Mouse (Mus musculus): Measurements from ENCODE around the gene Slc44a5. TPM values are rescaled to one million over a fixed set of nuclear protein-coding genes. Genes with fewer than 3 reads are reported as not detected.
"Not testable (repeated sequence)": the region's sequence is repeated elsewhere in the genome, so short reads cannot be mapped to it uniquely, and the experiment has no call there.

Gene Slc44a5
- polyA plus RNA-seq, 1 experiment from 2014 or later = 1.4 TPM

DNA sequence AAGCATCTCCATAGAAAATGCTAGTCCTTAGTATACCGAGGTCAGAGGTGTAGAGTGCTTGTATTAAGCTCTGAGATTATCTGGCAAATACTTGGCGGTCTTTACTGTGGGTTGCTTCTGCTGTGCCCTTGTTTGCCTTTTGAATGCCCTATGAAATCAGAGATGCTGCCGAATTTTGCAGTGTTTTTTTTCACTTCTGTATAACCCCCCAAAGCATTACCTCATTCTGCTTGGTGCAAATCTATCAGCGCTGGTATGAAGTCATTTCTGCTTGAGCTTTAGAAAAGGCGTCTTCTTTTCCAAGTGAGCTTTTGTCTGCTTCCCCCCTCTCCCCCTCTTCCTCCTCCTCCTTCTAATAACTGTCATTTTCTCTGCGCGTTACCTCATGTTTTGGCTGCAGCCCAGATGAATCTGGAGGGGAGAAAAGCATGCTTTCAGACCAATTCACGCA lies 248.9 kb downstream of the Slc44a5 start:
- no peak for ATAC-seq (ENCODE audit: insufficient number of reproducible peaks, insufficient read depth, low FRiP score, low read depth)
- 0 out of 4 replicates have a peak, but pooled peaks cover 0 to 2% of the 10 kb centered on the region in 2 experiments for H3K4me1 ChIP-seq (ENCODE audit: control insufficient read depth in 2 of 2, insufficient read depth in 2 of 2, low read length in 2 of 2)
- H3K4me3 ChIP-seq (ENCODE audit: control insufficient read depth in 1 of 2, insufficient read depth in 1 of 2, low read depth in 1 of 2, low read length in 2 of 2) = no peak overlapping the region
- H3K9me3 ChIP-seq (ENCODE audit: control insufficient read depth, low read length) = no peaks in the 10 kb centered on the region
- WGBS = 44% methylated on average over 8 of the region's 8 CpGs
- H3K9ac ChIP-seq (ENCODE audit: low read length) = no peak overlapping the region
- H3K27me3 ChIP-seq (ENCODE audit: control insufficient read depth, insufficient read depth, low read length) = no peaks in the 10 kb centered on the region
- H3K4me2 ChIP-seq (ENCODE audit: low read length) = no peak overlapping the region
- H3K27ac ChIP-seq (replicated peaks in 1 of 2; ENCODE audit: control insufficient read depth in 1 of 2, insufficient read depth in 1 of 2, low read depth in 2 of 2, low read length in 2 of 2) = no peak overlapping the region; a peak in 1 of 4 replicates
- no peaks in the 10 kb centered on the region for H3K36me3 ChIP-seq (ENCODE audit: control insufficient read depth, insufficient read depth, low read length)

DNA sequence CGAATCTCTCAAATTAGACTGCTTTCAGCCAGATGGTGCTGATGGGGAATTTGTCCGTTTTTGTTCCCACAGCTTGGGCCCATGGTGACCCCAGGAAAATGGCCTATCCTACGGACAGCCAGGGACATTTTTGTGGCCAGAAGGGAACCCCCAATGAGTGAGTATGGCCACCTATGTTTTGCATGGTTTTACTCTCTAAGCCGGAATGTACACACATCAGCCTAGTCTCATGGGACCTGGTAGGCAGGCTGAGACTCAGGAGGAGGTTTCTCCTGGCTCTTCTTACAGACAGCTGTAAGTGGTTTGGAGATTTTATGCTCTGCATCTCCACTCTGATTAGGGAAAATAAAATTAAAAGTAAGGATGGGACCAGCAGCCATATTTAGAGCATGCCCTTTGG lies 249.5 kb downstream of the Slc44a5 start:
- no peak for ATAC-seq (ENCODE audit: insufficient number of reproducible peaks, insufficient read depth, low FRiP score, low read depth)
- H3K4me1 ChIP-seq (ENCODE audit: control insufficient read depth in 2 of 2, insufficient read depth in 2 of 2, low read length in 2 of 2) = 0 out of 4 replicates have a peak, but pooled peaks cover 0 to 2% of the 10 kb centered on the region in 2 experiments

DNA sequence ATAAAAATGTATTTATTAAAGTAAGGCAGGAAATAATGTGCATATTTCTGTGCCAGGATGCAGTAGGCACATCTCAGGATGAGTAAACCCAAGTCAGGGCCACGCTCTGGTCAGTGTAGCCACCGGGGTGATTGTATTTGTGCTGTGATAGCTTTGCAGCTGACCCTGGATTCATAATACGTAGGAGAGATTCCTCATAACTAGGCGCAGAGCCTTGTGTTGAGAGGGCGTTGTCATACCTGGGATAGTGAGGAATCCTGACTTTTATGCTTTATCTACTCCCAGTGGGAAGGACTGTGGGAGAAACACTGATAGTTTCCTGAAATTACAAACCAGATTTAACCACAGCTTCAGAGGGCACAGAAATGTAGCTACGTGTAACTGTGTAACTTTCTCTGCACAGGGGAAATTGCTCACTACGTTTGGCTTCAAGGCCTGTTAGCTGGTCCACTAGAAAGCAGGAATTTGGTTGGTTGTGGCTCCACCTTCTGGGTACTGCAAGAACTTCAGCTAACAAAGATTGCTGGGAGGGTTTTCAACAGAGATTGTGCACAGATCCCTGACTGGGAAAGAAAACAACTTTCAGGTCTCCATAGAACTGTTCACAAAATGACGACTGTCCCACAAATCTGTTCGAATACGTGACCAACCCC lies 253.0 kb downstream of the Slc44a5 start:
- no peak for ATAC-seq (ENCODE audit: insufficient number of reproducible peaks, insufficient read depth, low FRiP score, low read depth)
- Histone ChIP-seq H3K9me3 (ENCODE audit: control insufficient read depth, low read length) (no peaks in the 10 kb centered on the region), H3K36me3 (ENCODE audit: control insufficient read depth, insufficient read depth, low read length) (no peaks in the 10 kb centered on the region), H3K4me2 (ENCODE audit: low read length) (no peak overlapping the region), H3K9ac (ENCODE audit: low read length) (no peak overlapping the region), H3K4me1 (ENCODE audit: control insufficient read depth in 2 of 2, insufficient read depth in 2 of 2, low read length in 2 of 2) (0 out of 4 replicates have a peak, but pooled peaks cover 0 to 2% of the 10 kb centered on the region in 2 experiments), H3K4me3 (ENCODE audit: control insufficient read depth in 1 of 2, insufficient read depth in 1 of 2, low read depth in 1 of 2, low read length in 2 of 2) (no peak overlapping the region), H3K27me3 (ENCODE audit: control insufficient read depth, insufficient read depth, low read length) (no peaks in the 10 kb centered on the region), H3K27ac (replicated peaks in 1 of 2; ENCODE audit: control insufficient read depth in 1 of 2, insufficient read depth in 1 of 2, low read depth in 2 of 2, low read length in 2 of 2) (no peak overlapping the region)
- 45% methylated on average over 10 of the region's 10 CpGs for WGBS

More for the DNA sequence above, 249.5 kb downstream of the Slc44a5 start:
- Histone ChIP-seq H3K27me3 (ENCODE audit: control insufficient read depth, insufficient read depth, low read length) (no peaks in the 10 kb centered on the region), H3K9me3 (ENCODE audit: control insufficient read depth, low read length) (no peaks in the 10 kb centered on the region), H3K4me3 (ENCODE audit: control insufficient read depth in 1 of 2, insufficient read depth in 1 of 2, low read depth in 1 of 2, low read length in 2 of 2) (no peak overlapping the region), H3K27ac (replicated peaks in 1 of 2; ENCODE audit: control insufficient read depth in 1 of 2, insufficient read depth in 1 of 2, low read depth in 2 of 2, low read length in 2 of 2) (0 out of 4 replicates have a peak overlapping the region, but pooled peaks of 1 of the 2 experiments have one; percentile 20), H3K4me2 (ENCODE audit: low read length) (no peak overlapping the region), H3K9ac (ENCODE audit: low read length) (no peak overlapping the region), H3K36me3 (ENCODE audit: control insufficient read depth, insufficient read depth, low read length) (no peaks in the 10 kb centered on the region)
- 70% methylated on average over 4 of the region's 4 CpGs for WGBS

DNA sequence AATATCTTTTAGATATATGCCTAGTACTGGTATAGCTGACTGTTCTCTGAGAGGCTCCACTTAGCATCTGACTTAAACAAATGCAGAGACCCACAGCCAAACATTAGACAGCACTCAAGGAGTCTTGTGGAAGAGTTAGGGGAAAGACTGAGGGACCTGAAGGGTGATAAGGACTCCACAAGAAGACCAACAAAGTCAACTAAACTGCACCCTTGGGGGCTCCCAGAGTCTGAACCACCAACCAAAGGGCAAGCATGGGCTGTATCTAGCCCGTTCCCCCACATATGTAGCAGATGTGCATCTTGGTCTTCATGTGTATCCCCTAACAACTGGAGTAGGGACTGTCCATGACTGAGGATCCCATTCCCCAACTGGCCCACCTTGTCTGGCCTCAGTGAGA lies 271.7 kb downstream of the Slc44a5 start:
- Histone ChIP-seq H3K36me3 (ENCODE audit: control insufficient read depth, insufficient read depth, low read length) (no peaks in the 10 kb centered on the region), H3K27me3 (ENCODE audit: control insufficient read depth, insufficient read depth, low read length) (no peaks in the 10 kb centered on the region), H3K4me3 (ENCODE audit: control insufficient read depth in 1 of 2, insufficient read depth in 1 of 2, low read depth in 1 of 2, low read length in 2 of 2) (no peak overlapping the region), H3K9ac (ENCODE audit: low read length) (no peak overlapping the region), H3K9me3 (ENCODE audit: control insufficient read depth, low read length) (peaks cover 10% of the 10 kb centered on the region), H3K27ac (replicated peaks in 1 of 2; ENCODE audit: control insufficient read depth in 1 of 2, insufficient read depth in 1 of 2, low read depth in 2 of 2, low read length in 2 of 2) (no peak overlapping the region), H3K4me2 (ENCODE audit: low read length) (no peak overlapping the region), H3K4me1 (ENCODE audit: control insufficient read depth in 2 of 2, insufficient read depth in 2 of 2, low read length in 2 of 2) (no peaks in the 10 kb centered on the region)
- WGBS = 65% methylated on average over 1 of the region's 1 CpGs
- ATAC-seq (ENCODE audit: insufficient number of reproducible peaks, insufficient read depth, low FRiP score, low read depth) = no peak

DNA sequence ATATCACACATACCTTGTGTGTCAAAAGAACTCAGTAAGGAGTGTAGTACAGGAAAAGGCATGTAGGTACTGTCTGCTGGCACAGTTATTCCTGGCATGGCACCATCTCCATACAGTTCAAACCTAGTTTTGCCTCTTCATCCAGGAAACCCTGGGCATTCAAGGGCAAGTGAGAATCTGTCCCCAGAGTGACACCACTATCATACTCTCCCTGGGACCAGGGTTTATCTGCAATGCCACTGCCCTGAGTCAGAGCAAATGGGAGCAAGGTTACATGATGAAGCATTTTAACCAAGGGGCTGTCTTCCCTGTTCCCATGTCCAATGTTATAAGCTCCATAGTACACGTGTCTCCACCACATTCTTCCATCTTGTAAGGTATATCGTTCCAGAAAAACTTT lies 278.2 kb downstream of the Slc44a5 start:
- WGBS = 42% methylated on average over 2 of the region's 2 CpGs
- no peak overlapping the region for H3K4me3 ChIP-seq (ENCODE audit: control insufficient read depth in 1 of 2, insufficient read depth in 1 of 2, low read depth in 1 of 2, low read length in 2 of 2)
- 0 out of 4 replicates have a peak, but pooled peaks cover 0 to 3% of the 10 kb centered on the region in 2 experiments for H3K4me1 ChIP-seq (ENCODE audit: control insufficient read depth in 2 of 2, insufficient read depth in 2 of 2, low read length in 2 of 2)
- no peak overlapping the region for H3K9ac ChIP-seq (ENCODE audit: low read length)
- no peak for ATAC-seq (ENCODE audit: insufficient number of reproducible peaks, insufficient read depth, low FRiP score, low read depth)
- no peak overlapping the region for H3K4me2 ChIP-seq (ENCODE audit: low read length)
- no peaks in the 10 kb centered on the region for H3K36me3 ChIP-seq (ENCODE audit: control insufficient read depth, insufficient read depth, low read length)
- no peaks in the 10 kb centered on the region for H3K27me3 ChIP-seq (ENCODE audit: control insufficient read depth, insufficient read depth, low read length)
- H3K27ac ChIP-seq (replicated peaks in 1 of 2; ENCODE audit: control insufficient read depth in 1 of 2, insufficient read depth in 1 of 2, low read depth in 2 of 2, low read length in 2 of 2) = no peak overlapping the region
- peaks cover 10% of the 10 kb centered on the region for H3K9me3 ChIP-seq (ENCODE audit: control insufficient read depth, low read length)

DNA sequence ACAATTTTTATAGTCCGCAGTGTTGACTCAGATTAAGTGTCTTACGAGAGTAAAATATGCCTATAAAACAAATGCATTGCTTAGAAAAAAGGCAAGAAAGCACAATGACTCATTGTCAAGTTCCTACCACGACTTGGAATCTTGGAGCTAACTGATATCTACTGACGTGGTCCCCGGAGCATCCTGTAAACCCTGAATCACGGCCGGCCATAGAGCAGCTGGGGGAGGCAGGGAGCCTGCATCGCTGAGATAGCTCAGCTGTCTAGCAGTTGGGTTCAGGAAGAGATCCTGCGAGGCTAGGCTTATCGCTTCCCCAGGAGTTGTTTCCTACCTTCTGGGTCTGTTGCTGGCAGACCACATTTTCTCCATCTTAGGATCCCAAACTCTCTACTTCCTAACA lies 279.0 kb downstream of the Slc44a5 start:
- Histone ChIP-seq H3K36me3 (ENCODE audit: control insufficient read depth, insufficient read depth, low read length) (no peaks in the 10 kb centered on the region), H3K27ac (replicated peaks in 1 of 2; ENCODE audit: control insufficient read depth in 1 of 2, insufficient read depth in 1 of 2, low read depth in 2 of 2, low read length in 2 of 2) (no peak overlapping the region), H3K27me3 (ENCODE audit: control insufficient read depth, insufficient read depth, low read length) (no peaks in the 10 kb centered on the region), H3K4me1 (ENCODE audit: control insufficient read depth in 2 of 2, insufficient read depth in 2 of 2, low read length in 2 of 2) (0 out of 4 replicates have a peak, but pooled peaks cover 0 to 3% of the 10 kb centered on the region in 2 experiments), H3K9ac (ENCODE audit: low read length) (no peak overlapping the region), H3K4me2 (ENCODE audit: low read length) (no peak overlapping the region), H3K4me3 (ENCODE audit: control insufficient read depth in 1 of 2, insufficient read depth in 1 of 2, low read depth in 1 of 2, low read length in 2 of 2) (no peak overlapping the region), H3K9me3 (ENCODE audit: control insufficient read depth, low read length) (peaks cover 3% of the 10 kb centered on the region)
- ATAC-seq (ENCODE audit: insufficient number of reproducible peaks, insufficient read depth, low FRiP score, low read depth) = no peak
- 29% methylated on average over 10 of the region's 10 CpGs for WGBS

DNA sequence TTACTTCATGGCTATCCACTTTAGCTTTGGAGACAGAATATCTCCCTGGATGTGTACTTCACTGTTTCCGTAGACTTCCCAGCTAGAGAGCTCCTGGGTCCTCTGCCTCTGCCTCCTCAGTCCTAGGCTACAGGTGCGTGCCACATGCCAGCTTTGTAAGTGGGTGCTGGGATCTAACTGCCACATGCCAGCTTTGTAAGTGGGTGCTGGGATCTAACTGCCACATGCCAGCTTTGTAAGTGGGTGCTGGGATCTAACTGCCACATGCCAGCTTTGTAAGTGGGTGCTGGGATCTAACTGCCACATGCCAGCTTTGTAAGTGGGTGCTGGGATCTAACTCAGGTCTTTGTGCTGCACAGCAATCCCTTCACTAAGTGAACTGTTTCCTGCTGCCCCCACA lies 281.0 kb downstream of the Slc44a5 start:
- ATAC-seq (ENCODE audit: insufficient number of reproducible peaks, insufficient read depth, low FRiP score, low read depth); H3K4me1 ChIP-seq (ENCODE audit: control insufficient read depth in 2 of 2, insufficient read depth in 2 of 2, low read length in 2 of 2); H3K27ac ChIP-seq (replicated peaks in 1 of 2; ENCODE audit: control insufficient read depth in 1 of 2, insufficient read depth in 1 of 2, low read depth in 2 of 2, low read length in 2 of 2); H3K4me2 ChIP-seq (ENCODE audit: low read length); H3K4me3 ChIP-seq (ENCODE audit: control insufficient read depth in 1 of 2, insufficient read depth in 1 of 2, low read depth in 1 of 2, low read length in 2 of 2); H3K9me3 ChIP-seq (ENCODE audit: control insufficient read depth, low read length); H3K36me3 ChIP-seq (ENCODE audit: control insufficient read depth, insufficient read depth, low read length); H3K9ac ChIP-seq (ENCODE audit: low read length); H3K27me3 ChIP-seq (ENCODE audit: control insufficient read depth, insufficient read depth, low read length): not testable (repeated sequence)
- 91% methylated on average over 2 of the region's 2 CpGs for WGBS

DNA sequence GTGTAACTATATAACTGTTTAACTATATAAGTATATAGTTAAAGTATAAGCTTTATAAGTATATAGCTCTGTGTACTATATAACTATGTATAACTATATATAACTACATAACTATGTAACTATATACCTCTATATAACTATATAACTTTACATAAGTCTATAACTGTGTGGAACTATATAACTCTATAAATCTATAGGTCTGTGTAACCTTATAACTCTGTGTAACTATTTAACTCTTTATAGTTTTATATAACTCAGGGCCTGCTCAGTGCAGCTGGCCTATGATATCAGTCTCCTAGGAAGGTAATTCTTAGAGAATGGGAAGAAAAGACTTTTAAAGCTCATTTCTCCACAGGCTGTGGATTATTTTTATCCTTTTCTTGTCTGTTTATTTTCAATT lies 284.1 kb downstream of the Slc44a5 start:
- Histone ChIP-seq H3K4me1 (ENCODE audit: control insufficient read depth in 2 of 2, insufficient read depth in 2 of 2, low read length in 2 of 2) (0 out of 4 replicates have a peak, but pooled peaks cover 0 to under 1% of the 10 kb centered on the region in 2 experiments), H3K36me3 (ENCODE audit: control insufficient read depth, insufficient read depth, low read length) (no peaks in the 10 kb centered on the region), H3K4me3 (ENCODE audit: control insufficient read depth in 1 of 2, insufficient read depth in 1 of 2, low read depth in 1 of 2, low read length in 2 of 2) (no peak overlapping the region), H3K27ac (replicated peaks in 1 of 2; ENCODE audit: control insufficient read depth in 1 of 2, insufficient read depth in 1 of 2, low read depth in 2 of 2, low read length in 2 of 2) (no peak overlapping the region), H3K9ac (ENCODE audit: low read length) (no peak overlapping the region), H3K4me2 (ENCODE audit: low read length) (no peak overlapping the region), H3K9me3 (ENCODE audit: control insufficient read depth, low read length) (no peaks in the 10 kb centered on the region), H3K27me3 (ENCODE audit: control insufficient read depth, insufficient read depth, low read length) (no peaks in the 10 kb centered on the region)
- ATAC-seq (ENCODE audit: insufficient number of reproducible peaks, insufficient read depth, low FRiP score, low read depth) = no peak

Data from heart, embryonic 14.5 days (tissue).